Mouse (Mus musculus): Measurements from ENCODE around the gene Spata32. TPM values are rescaled to one million over a fixed set of nuclear protein-coding genes. Genes with fewer than 3 reads are reported as not detected.
A peak's percentile ranks its signal among the peaks of the same experiment; 100 is the strongest.

The Spata32 gene
- polyA plus RNA-seq, 1 experiment from 2014 or later = not detected

- Histone ChIP-seq H3K27ac (ENCODE audit: low read depth) (no peak overlapping the region), H3K27me3 (ENCODE audit: insufficient read depth, low read length) (no peaks in the 10 kb centered on the region)
These were observed 19.5 kb upstream of the Spata32 start for GRCm38 (mm10) chr11:103237757-103238156.

GRCm38 (mm10) chr11:103236903-103237302, 18.7 kb upstream of the Spata32 start:
- Histone ChIP-seq H3K4me2 (ENCODE audit: low read depth, low read length) (no peak overlapping the region), H3K27me3 (ENCODE audit: insufficient read depth, low read length) (no peaks in the 10 kb centered on the region), H3K4me1 (ENCODE audit: insufficient read depth) (no peaks in the 10 kb centered on the region), H3K36me3 (replicated peaks; ENCODE audit: insufficient read depth, low read length) (peaks cover 12% of the 10 kb centered on the region), H3K4me3 (ENCODE audit: low read depth, low read length) (no peak overlapping the region), H3K27ac (ENCODE audit: low read depth) (no peak overlapping the region), H3K9ac (replicated peaks) (no peak overlapping the region), H3K9me3 (ENCODE audit: low read length) (no peaks in the 10 kb centered on the region)
- no peak for DNase-seq
- TF ChIP-seq EP300 (IDR thresholded peaks at IDR 0.05; ENCODE audit: low read depth) = no peak
- TF ChIP-seq CTCF (IDR thresholded peaks at IDR 0.05; ENCODE audit: low read depth) = no peak
- WGBS (ENCODE audit: insufficient replicate concordance) = 74% methylated on average over 10 of the region's 10 CpGs
- no peak for ATAC-seq

More at GRCm38 (mm10) chr11:103237757-103238156, 19.5 kb upstream of the Spata32 start:
- H3K4me1 ChIP-seq (ENCODE audit: insufficient read depth) = no peaks in the 10 kb centered on the region
- no peak overlapping the region for H3K4me3 ChIP-seq (ENCODE audit: low read depth, low read length)
- TF ChIP-seq CTCF (IDR thresholded peaks at IDR 0.05; ENCODE audit: low read depth) (no peak; the same call in 1 of the 2 replicates), EP300 (IDR thresholded peaks at IDR 0.05; ENCODE audit: low read depth) (no peak)
- H3K36me3 ChIP-seq (replicated peaks; ENCODE audit: insufficient read depth, low read length) = peaks cover 12% of the 10 kb centered on the region
- DNase-seq = no peak
- no peaks in the 10 kb centered on the region for H3K9me3 ChIP-seq (ENCODE audit: low read length)
- H3K9ac ChIP-seq (replicated peaks) = no peak overlapping the region
- H3K4me2 ChIP-seq (ENCODE audit: low read depth, low read length) = no peak overlapping the region
- ATAC-seq = no peak
- WGBS (ENCODE audit: insufficient replicate concordance) = 83% methylated on average over 9 of the region's 9 CpGs

GRCm38 (mm10) chr11:103236431-103236830, 18.2 kb upstream of the Spata32 start:
- Histone ChIP-seq H3K27me3 (ENCODE audit: insufficient read depth, low read length) (no peaks in the 10 kb centered on the region), H3K4me2 (ENCODE audit: low read depth, low read length) (no peak overlapping the region), H3K4me1 (ENCODE audit: insufficient read depth) (no peaks in the 10 kb centered on the region), H3K4me3 (ENCODE audit: low read depth, low read length) (no peak overlapping the region), H3K9me3 (ENCODE audit: low read length) (no peaks in the 10 kb centered on the region), H3K36me3 (replicated peaks; ENCODE audit: insufficient read depth, low read length) (peaks cover 12% of the 10 kb centered on the region), H3K9ac (replicated peaks) (no peak overlapping the region), H3K27ac (ENCODE audit: low read depth) (no peak overlapping the region)
- DNase-seq (no peak), ATAC-seq (no peak)
- 85% methylated on average over 6 of the region's 6 CpGs for whole genome bisulfite sequencing (ENCODE audit: insufficient replicate concordance)
- no peak for TF ChIP-seq EP300 (IDR thresholded peaks at IDR 0.05; ENCODE audit: low read depth)
- TF ChIP-seq CTCF (IDR thresholded peaks at IDR 0.05; ENCODE audit: low read depth) = no peak

- Histone ChIP-seq H3K36me3 (replicated peaks; ENCODE audit: insufficient read depth, low read length) (peaks cover 12% of the 10 kb centered on the region), H3K4me2 (ENCODE audit: low read depth, low read length) (no peak overlapping the region), H3K9ac (replicated peaks) (no peak overlapping the region), H3K27me3 (ENCODE audit: insufficient read depth, low read length) (no peaks in the 10 kb centered on the region), H3K9me3 (ENCODE audit: low read length) (no peaks in the 10 kb centered on the region), H3K4me3 (ENCODE audit: low read depth, low read length) (no peak overlapping the region), H3K27ac (ENCODE audit: low read depth) (no peak overlapping the region), H3K4me1 (ENCODE audit: insufficient read depth) (no peaks in the 10 kb centered on the region)
- no peak for ATAC-seq
- DNase-seq = no peak
- WGBS (ENCODE audit: insufficient replicate concordance) = 64% methylated on average over 11 of the region's 11 CpGs
- TF ChIP-seq CTCF (IDR thresholded peaks at IDR 0.05; ENCODE audit: low read depth) (no peak), EP300 (IDR thresholded peaks at IDR 0.05; ENCODE audit: low read depth) (no peak)
These were observed 17.5 kb upstream of the Spata32 start for GRCm38 (mm10) chr11:103235702-103236101.

GRCm38 (mm10) chr11:103234447-103234846, 16.2 kb upstream of the Spata32 start:
- TF ChIP-seq CTCF (IDR thresholded peaks at IDR 0.05; ENCODE audit: low read depth) = no peak
- TF ChIP-seq EP300 (IDR thresholded peaks at IDR 0.05; ENCODE audit: low read depth) = no peak
- Histone ChIP-seq H3K4me1 (ENCODE audit: insufficient read depth) (no peaks in the 10 kb centered on the region), H3K27me3 (ENCODE audit: insufficient read depth, low read length) (no peaks in the 10 kb centered on the region), H3K36me3 (replicated peaks; ENCODE audit: insufficient read depth, low read length) (peaks cover 21% of the 10 kb centered on the region), H3K9me3 (ENCODE audit: low read length) (no peaks in the 10 kb centered on the region), H3K27ac (ENCODE audit: low read depth) (no peak overlapping the region), H3K4me3 (ENCODE audit: low read depth, low read length) (no peak overlapping the region), H3K9ac (replicated peaks) (no peak overlapping the region), H3K4me2 (ENCODE audit: low read depth, low read length) (no peak overlapping the region)
- WGBS (ENCODE audit: insufficient replicate concordance) = 82% methylated on average over 1 of the region's 1 CpGs
- DNase-seq (no peak), ATAC-seq (no peak)

- TF ChIP-seq CTCF (IDR thresholded peaks at IDR 0.05; ENCODE audit: low read depth) (peak; percentile 85), EP300 (IDR thresholded peaks at IDR 0.05; ENCODE audit: low read depth) (no peak)
- Histone ChIP-seq H3K9me3 (ENCODE audit: low read length) (no peaks in the 10 kb centered on the region), H3K4me3 (ENCODE audit: low read depth, low read length) (no peak overlapping the region), H3K9ac (replicated peaks) (no peak overlapping the region), H3K36me3 (replicated peaks; ENCODE audit: insufficient read depth, low read length) (peaks cover 18% of the 10 kb centered on the region), H3K27me3 (ENCODE audit: insufficient read depth, low read length) (no peaks in the 10 kb centered on the region), H3K4me2 (ENCODE audit: low read depth, low read length) (no peak overlapping the region), H3K27ac (ENCODE audit: low read depth) (no peak overlapping the region), H3K4me1 (ENCODE audit: insufficient read depth) (no peaks in the 10 kb centered on the region)
- ATAC-seq = no peak
- WGBS (ENCODE audit: insufficient replicate concordance) = 37% methylated on average over 7 of the region's 7 CpGs
- DNase-seq = peak; percentile 81
These were observed 14.7 kb upstream of the Spata32 start for GRCm38 (mm10) chr11:103232966-103233365.

- no peak overlapping the region for H3K9ac ChIP-seq (replicated peaks)
- H3K36me3 ChIP-seq (replicated peaks; ENCODE audit: insufficient read depth, low read length) = peaks cover 14% of the 10 kb centered on the region
- no peak overlapping the region for H3K27ac ChIP-seq (ENCODE audit: low read depth)
- no peaks in the 10 kb centered on the region for H3K9me3 ChIP-seq (ENCODE audit: low read length)
- no peaks in the 10 kb centered on the region for H3K27me3 ChIP-seq (ENCODE audit: insufficient read depth, low read length)
- 87% methylated on average over 7 of the region's 7 CpGs for WGBS (ENCODE audit: insufficient replicate concordance)
- no peaks in the 10 kb centered on the region for H3K4me1 ChIP-seq (ENCODE audit: insufficient read depth)
- ATAC-seq (no peak), DNase-seq (no peak)
- H3K4me2 ChIP-seq (ENCODE audit: low read depth, low read length) = no peak overlapping the region
- no peak for TF ChIP-seq CTCF (IDR thresholded peaks at IDR 0.05; ENCODE audit: low read depth)
- no peak for TF ChIP-seq EP300 (IDR thresholded peaks at IDR 0.05; ENCODE audit: low read depth)
- H3K4me3 ChIP-seq (ENCODE audit: low read depth, low read length) = no peak overlapping the region
These were observed 13.1 kb upstream of the Spata32 start for GRCm38 (mm10) chr11:103231367-103231766.

Data from liver, postnatal 0 days (tissue).